Mouse (Mus musculus) G1E (cell line): ENCODE data around the gene Eif3m.

Source experiments
- CTCF ChIP-seq: IDR thresholded peaks from 2 replicates; pipeline ENCODE4 v1.5.1; 2012; ENCODE audit warnings: low read depth, low read length, inconsistent platforms, mixed read lengths
- POLR2AphosphoS5 ChIP-seq: IDR thresholded peaks from 2 replicates; pipeline ENCODE4 v1.6.1; 2012; ENCODE audit warnings: low read depth, low read length, inconsistent platforms; ENCODE audit not compliant: insufficient replicate concordance
- TAL1 ChIP-seq: conservative IDR thresholded peaks from 2 replicates; pipeline ENCODE4 v1.6.1; 2012; ENCODE audit warnings: low read depth, low read length, inconsistent platforms, mixed read lengths

- TF ChIP-seq CTCF (no peak), TAL1 (no peak), POLR2AphosphoS5 (no peak)
Observed at GRCm38 (mm10) chr2:105030505-105030904, 13.6 kb upstream of the Eif3m start.
